Mouse (Mus musculus) forebrain, postnatal 0 days (tissue): ENCODE data around the gene Ifit2. TPM values are rescaled to one million over a fixed set of nuclear protein-coding genes. Genes with fewer than 3 reads are reported as not detected.
"Not testable (repeated sequence)": the region's sequence is repeated elsewhere in the genome, so short reads cannot be mapped to it uniquely, and the experiment has no call there.

ENCODE experiments used
- ATAC-seq: fragments of 200-750 bp; cut with Nextera tagmentation; 2 replicates; pipeline ENCODE4 v1.8.0; 2017; ENCODE audit warnings: mild to moderate bottlenecking, moderate library complexity
- DNase-seq: peaks from one replicate; pipeline ENCODE4 v3.0.0-alpha.2; 2015
- H3K27ac ChIP-seq: fragments of 300-500 bp; sonication (generic); 2 replicates; pipeline ENCODE4 v1.5.1; 2014; ENCODE audit warnings: low read depth, mild to moderate bottlenecking, antibody characterized with exemption, low read length, moderate library complexity, mixed read lengths
- H3K27me3 ChIP-seq: fragments of 300-500 bp; sonication (generic); 2 replicates; pipeline ENCODE4 v1.6.1; 2014; ENCODE audit warnings: mild to moderate bottlenecking, low read length, mixed read lengths; ENCODE audit not compliant: insufficient read depth
- H3K36me3 ChIP-seq: fragments of 300-500 bp; sonication (generic); 2 replicates; pipeline ENCODE4 v1.6.1; 2014; ENCODE audit warnings: mild to moderate bottlenecking, moderate library complexity; ENCODE audit not compliant: insufficient read depth
- H3K4me1 ChIP-seq: fragments of 300-500 bp; sonication (generic); 2 replicates; pipeline ENCODE4 v1.6.1; 2014; ENCODE audit warnings: antibody characterized with exemption; ENCODE audit not compliant: insufficient read depth
- H3K4me2 ChIP-seq: fragments of 300-500 bp; sonication (generic); 2 replicates; pipeline ENCODE4 v1.6.1; 2014; ENCODE audit warnings: low read depth, mild to moderate bottlenecking, moderate library complexity
- H3K4me3 ChIP-seq: fragments of 300-500 bp; sonication (generic); 2 replicates; pipeline ENCODE4 v1.5.1; 2014; ENCODE audit warnings: low read depth, low read length, mixed read lengths
- H3K9ac ChIP-seq: fragments of 300-500 bp; sonication (generic); 2 replicates; pipeline ENCODE4 v1.6.1; 2014; ENCODE audit warnings: mild to moderate bottlenecking
- H3K9me3 ChIP-seq: fragments of 300-500 bp; sonication (generic); 2 replicates; pipeline ENCODE4 v1.6.1; 2016; ENCODE audit warnings: low read length
- CTCF ChIP-seq: sonication (generic); IDR thresholded peaks from 2 replicates; pipeline ENCODE4 v1.5.1; 2016; ENCODE audit warnings: antibody characterized with exemption, control low read depth, low read depth
- WGBS: fragments of 180-500 bp; shearing (Covaris S2); extraction: QIAGEN DNeasy Blood & Tissue Kit; methylation state at CpG from one replicate; pipeline ENCODE4 v1.1.7; 2014; 5-methylcytosine and 5-hydroxymethylcytosine counted together
- polyA plus RNA-seq: library from polyadenylated mRNA; unstranded; fragments of >200 nt; fragmentation: Nextera tagmentation; extraction: Ambion mirVana; gene quantifications from 2 replicates; pipeline ENCODE4 v1.2.1, GENCODE M21; 2015
- total RNA-seq: library from RNA; depleted of rRNA; stranded (reverse); fragments of >200 nt; gene quantifications from 2 replicates; pipeline ENCODE4 v1.2.3, GENCODE M21; 2014

The Ifit2 gene
- total and polyA plus RNA-seq, 2 experiments from 2014 or later: 8.0 to 11.1 TPM

DNA sequence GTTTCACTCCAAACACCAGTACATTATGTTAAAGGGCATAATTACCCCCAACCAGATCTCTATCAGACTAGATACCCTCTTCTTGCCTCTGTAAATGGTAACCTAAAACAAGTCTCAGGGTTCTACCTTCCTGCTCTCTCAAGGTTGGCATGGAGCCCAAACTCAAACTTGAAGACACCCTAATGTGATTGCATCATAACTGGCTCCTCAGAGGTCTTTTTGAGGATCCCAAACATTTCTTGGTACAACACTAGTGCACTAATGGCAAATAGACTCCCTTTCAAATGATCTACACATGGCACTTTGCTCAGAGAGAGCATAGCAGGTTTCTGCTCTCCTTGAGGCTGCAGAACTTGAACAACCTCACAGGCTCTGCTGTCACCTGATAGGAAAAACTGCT is 46.3 kb downstream of the Ifit2 start:
- H3K27me3 ChIP-seq: no peaks in the 10 kb centered on the region
- no peak overlapping the region for H3K9ac ChIP-seq
- no peaks in the 10 kb centered on the region for H3K9me3 ChIP-seq
- H3K4me1 ChIP-seq: no peaks in the 10 kb centered on the region
- DNase-seq (no peak), ATAC-seq (no peak)
- no peak overlapping the region for H3K4me3 ChIP-seq
- no peak for TF ChIP-seq CTCF
- H3K4me2 ChIP-seq: no peak overlapping the region
- no peak overlapping the region for H3K27ac ChIP-seq
- H3K36me3 ChIP-seq: no peaks in the 10 kb centered on the region

DNA sequence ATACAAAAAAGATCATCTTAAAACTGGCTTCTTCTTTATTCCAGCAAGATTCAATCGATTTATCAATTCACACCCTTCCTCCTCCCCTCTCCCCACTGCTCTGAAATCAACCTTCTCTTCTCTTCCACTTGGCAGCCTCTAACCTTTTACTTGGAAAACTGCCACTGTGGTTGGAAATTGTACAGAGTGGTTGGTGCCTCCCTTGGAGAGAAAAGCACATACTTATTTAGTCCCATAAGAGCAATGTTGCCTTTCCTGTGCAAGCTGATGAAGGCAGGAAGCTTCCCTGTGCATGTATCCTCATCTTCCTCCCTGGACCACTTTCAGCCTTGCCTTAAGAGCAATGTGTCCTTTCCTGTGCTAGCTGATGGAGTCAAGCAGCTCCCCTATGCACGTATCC is 47.8 kb downstream of the Ifit2 start:
- TF ChIP-seq CTCF: no peak
- ATAC-seq: no peak; the same call in 1 of the 2 replicates
- Histone ChIP-seq H3K9ac (no peak overlapping the region), H3K36me3 (no peaks in the 10 kb centered on the region), H3K27ac (no peak overlapping the region), H3K27me3 (no peaks in the 10 kb centered on the region), H3K9me3 (no peaks in the 10 kb centered on the region), H3K4me1 (no peaks in the 10 kb centered on the region), H3K4me3 (no peak overlapping the region), H3K4me2 (no peak overlapping the region)
- DNase-seq: peak; percentile 78
- WGBS: 54% methylated on average over 2 of the region's 2 CpGs

DNA sequence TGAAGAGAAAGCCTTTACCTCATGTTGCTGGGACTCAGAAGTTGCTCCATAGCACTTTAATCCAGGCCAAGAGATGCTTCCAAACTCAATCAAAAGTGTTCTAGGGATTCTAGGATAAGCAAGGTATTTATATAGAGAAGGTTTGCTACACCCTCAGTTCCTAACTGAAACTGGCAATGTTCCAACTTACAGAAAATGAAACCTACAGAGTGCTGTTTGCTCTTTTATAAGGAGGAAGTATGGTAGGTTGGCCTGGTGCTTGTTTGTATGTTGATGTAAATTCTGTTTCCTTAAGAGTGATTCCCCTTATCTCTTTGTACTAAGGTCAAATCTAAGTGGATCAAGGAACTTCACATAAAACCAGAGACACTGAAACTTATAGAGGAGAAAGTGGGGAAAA is 48.8 kb downstream of the Ifit2 start:
- H3K9ac ChIP-seq, H3K27ac ChIP-seq, H3K4me2 ChIP-seq, DNase-seq, H3K27me3 ChIP-seq, H3K4me1 ChIP-seq, H3K4me3 ChIP-seq, H3K36me3 ChIP-seq, ATAC-seq, H3K9me3 ChIP-seq: not testable (repeated sequence)

DNA sequence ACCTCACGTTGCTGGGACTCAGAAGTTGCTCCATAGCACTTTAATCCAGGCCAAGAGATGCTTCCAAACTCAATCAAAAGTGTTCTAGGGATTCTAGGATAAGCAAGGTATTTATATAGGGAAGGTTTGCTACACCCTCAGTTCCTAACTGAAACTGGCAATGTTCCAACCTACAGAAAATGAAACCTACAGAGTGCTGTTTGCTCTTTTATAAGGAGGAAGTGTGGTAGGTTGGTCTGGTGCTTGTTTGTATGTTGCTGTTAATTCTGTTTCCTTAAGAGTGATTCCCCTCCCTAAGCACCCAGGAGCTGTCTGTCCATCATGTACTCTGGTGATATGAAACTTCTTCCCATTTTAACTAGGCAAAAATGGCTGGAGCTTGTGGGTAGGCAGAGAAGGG is 51.4 kb downstream of the Ifit2 start, which contains the start of gene Ifit1bl1:
Gene Ifit1bl1, minus strand, starts transcription at position 69 of the 400 bp plus-strand sequence.
- H3K4me1 ChIP-seq, DNase-seq, ATAC-seq, H3K27me3 ChIP-seq, H3K4me2 ChIP-seq, H3K36me3 ChIP-seq, H3K9me3 ChIP-seq, H3K4me3 ChIP-seq, H3K27ac ChIP-seq, H3K9ac ChIP-seq: not testable (repeated sequence)
- 46% methylated on average over 1 of the region's 1 CpGs for WGBS

DNA sequence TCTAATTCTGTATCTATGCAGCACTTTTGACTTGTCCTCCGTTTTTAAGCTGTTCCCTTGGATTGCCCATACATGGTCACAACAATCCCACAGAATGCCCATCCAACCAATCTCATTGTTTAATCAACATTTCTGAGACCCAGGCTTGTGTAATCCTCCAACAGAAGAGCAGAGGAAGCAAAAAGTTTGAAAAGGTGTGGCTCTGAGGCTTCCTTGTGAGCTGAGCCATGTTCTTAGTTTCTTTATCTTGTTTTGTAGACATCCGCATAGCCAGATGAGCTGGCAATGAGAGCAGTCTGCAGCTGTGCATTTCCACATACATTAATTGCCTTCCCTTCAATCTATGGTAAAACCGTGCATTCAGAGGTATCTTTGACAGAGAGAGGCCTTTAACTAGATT is 55.0 kb downstream of the Ifit2 start:
- TF ChIP-seq CTCF: no peak
- Histone ChIP-seq H3K9me3 (no peaks in the 10 kb centered on the region), H3K36me3 (no peaks in the 10 kb centered on the region), H3K27ac (no peak overlapping the region), H3K4me2 (no peak overlapping the region), H3K27me3 (no peaks in the 10 kb centered on the region), H3K4me3 (no peak overlapping the region), H3K9ac (no peak overlapping the region), H3K4me1 (no peaks in the 10 kb centered on the region)
- 88% methylated on average over 3 of the region's 3 CpGs for WGBS
- no peak for ATAC-seq
- no peak for DNase-seq

DNA sequence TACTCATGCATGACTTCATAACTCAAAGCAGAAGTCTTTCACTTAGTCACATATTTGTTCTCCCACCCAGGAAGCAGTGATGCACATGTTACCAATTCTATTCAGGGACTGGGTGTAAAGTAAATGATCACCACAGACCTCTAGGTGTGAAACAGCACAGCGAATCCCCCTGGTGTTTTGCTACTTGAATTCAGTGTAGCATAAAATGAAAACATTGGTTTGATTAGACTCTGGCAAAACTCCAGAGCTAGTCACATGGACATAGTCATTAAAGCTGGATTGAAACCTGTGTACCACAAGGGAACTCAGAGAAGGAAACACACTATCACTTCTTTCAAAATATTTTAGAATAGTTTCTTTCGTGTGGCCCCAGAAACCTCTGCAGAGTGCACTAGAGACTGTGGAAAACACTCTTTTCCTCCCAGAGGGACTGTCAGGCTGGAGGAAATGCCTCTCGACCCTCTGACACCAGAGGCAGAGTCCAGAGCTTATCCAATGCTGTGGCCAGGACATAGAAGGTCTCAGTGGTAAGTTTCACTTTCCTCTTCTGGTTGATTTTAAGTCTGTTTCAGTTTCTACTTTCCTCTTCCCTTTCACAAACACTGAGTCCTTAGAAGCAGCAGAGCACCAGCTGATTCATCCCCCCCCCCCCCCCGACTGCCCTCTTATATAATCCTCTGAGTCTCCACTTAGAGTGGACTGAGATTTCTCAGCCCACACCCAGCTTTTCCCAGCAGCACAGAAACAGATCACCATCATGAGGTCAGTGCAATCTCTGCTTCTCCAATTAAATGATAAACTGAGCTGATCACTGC is 57.0 kb downstream of the Ifit2 start, which contains the start of gene Ifit3b:
Gene Ifit3b, plus strand, starts transcription at position 734 of the 815 bp plus-strand sequence.
- not testable (repeated sequence) for H3K4me1 ChIP-seq, H3K9me3 ChIP-seq, H3K4me3 ChIP-seq, H3K27ac ChIP-seq, H3K4me2 ChIP-seq, H3K36me3 ChIP-seq, H3K27me3 ChIP-seq, DNase-seq, H3K9ac ChIP-seq
- ATAC-seq: peak; percentile 34
- WGBS: 45% methylated on average over 4 of the region's 4 CpGs

GRCm38 (mm10) chr19:34610118-34610517 is 59.6 kb downstream of the Ifit2 start:
- not testable (repeated sequence) for ATAC-seq, H3K27me3 ChIP-seq, H3K9me3 ChIP-seq, DNase-seq, H3K4me1 ChIP-seq, H3K27ac ChIP-seq, H3K4me3 ChIP-seq, H3K4me2 ChIP-seq, H3K36me3 ChIP-seq, H3K9ac ChIP-seq
- 72% methylated on average over 3 of the region's 3 CpGs for WGBS

- not testable (repeated sequence) for H3K4me3 ChIP-seq, H3K36me3 ChIP-seq, H3K9me3 ChIP-seq, H3K9ac ChIP-seq, ATAC-seq, DNase-seq, H3K27ac ChIP-seq, H3K27me3 ChIP-seq, H3K4me1 ChIP-seq, H3K4me2 ChIP-seq
- 89% methylated on average over 5 of the region's 11 CpGs for WGBS
Observed at GRCm38 (mm10) chr19:34612243-34613001, 61.9 kb downstream of the Ifit2 start.
